Mouse (Mus musculus): Measurements from ENCODE around the gene Taf12. TPM values are rescaled to one million over a fixed set of nuclear protein-coding genes. Genes with fewer than 3 reads are reported as not detected.
A peak's percentile ranks its signal among the peaks of the same experiment; 100 is the strongest.

Gene Taf12
- total and polyA plus RNA-seq, 3 experiments = 16.1 to 34.6 (median 29.8) TPM

DNA sequence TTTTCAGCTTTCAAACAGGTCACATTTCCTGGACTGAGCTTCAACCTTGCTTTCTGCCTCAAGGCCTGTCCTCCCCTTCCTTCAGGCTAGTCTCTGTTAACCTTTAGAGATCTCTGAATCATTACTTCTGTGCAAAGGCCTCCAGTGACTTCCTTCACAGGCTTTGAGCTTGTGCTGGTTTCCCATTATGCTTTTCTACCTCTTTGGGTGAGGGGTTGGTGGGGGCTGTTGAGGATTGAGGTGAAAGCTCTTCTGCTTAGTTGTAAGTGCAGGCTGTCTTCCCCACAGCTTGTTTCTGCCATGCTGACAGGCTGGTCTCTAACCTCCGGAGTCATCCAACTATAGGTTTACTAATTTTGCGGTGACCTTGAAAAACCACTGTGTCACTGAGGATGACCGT is 17.8 kb upstream of the Taf12 start:
- 88% methylated on average over 3 of the region's 3 CpGs for WGBS

DNA sequence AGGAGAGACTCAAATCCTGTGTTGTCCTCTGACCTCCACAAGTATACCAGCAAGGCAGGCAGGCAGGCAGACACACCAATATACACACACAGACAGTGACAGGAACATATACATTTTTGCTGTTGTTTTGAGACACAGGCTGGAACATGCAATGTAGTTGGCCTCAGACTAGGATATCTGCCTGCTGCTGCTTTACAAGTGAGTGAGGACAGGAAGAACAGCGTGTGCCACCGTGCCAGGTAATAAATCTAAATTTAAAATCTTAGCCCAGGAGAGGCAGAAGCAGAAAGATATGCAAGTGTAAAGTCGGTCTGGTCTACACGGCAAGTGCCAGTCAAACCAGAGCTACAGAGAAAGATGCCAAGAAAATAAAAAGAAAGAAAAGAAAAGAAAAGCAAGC is 14.9 kb upstream of the Taf12 start:
- Histone ChIP-seq H3K9ac (ENCODE audit: low read depth, low read length) (peak overlapping the region; percentile 13), H3K4me3 (no peak overlapping the region; the same call in 1 of the 2 replicates), H3K27ac (peak overlapping the region; percentile 92), H3K4me1 (ENCODE audit: control insufficient read depth, insufficient read depth, low read length) (peaks cover 4% of the 10 kb centered on the region), H3K27me3 (ENCODE audit: control insufficient read depth, insufficient read depth, low read length) (no peaks in the 10 kb centered on the region), H3K79me2 (replicated peaks; ENCODE audit: control insufficient read depth, insufficient read depth, low read length) (peaks cover 1% of the 10 kb centered on the region), H3K36me3 (ENCODE audit: control insufficient read depth, insufficient read depth, low read length) (peaks cover 6% of the 10 kb centered on the region; the same call in 1 of the 2 replicates)
- DNase-seq = no peak
- TF ChIP-seq CTCF (IDR thresholded peaks at IDR 0.05) = no peak
- no peak for TF ChIP-seq EP300 (IDR thresholded peaks at IDR 0.05; ENCODE audit: insufficient read depth, low read depth, low read length)
- TF ChIP-seq POLR2A (IDR thresholded peaks at IDR 0.05; ENCODE audit: insufficient read depth, low read depth, low read length) = peak; percentile 16; the same call in 1 of the 2 replicates
- WGBS = 44% methylated on average over 4 of the region's 4 CpGs
- intact Hi-C loops (cut with DNase I) = no loop called here

More for the DNA sequence above, 17.8 kb upstream of the Taf12 start:
- H3K27ac ChIP-seq = no peak overlapping the region
- DNase-seq = no peak
- peaks cover 6% of the 10 kb centered on the region for H3K4me1 ChIP-seq (ENCODE audit: control insufficient read depth, insufficient read depth, low read length)
- no peak for TF ChIP-seq POLR2A (IDR thresholded peaks at IDR 0.05; ENCODE audit: insufficient read depth, low read depth, low read length)
- TF ChIP-seq EP300 (IDR thresholded peaks at IDR 0.05; ENCODE audit: insufficient read depth, low read depth, low read length) = no peak
- no peak for TF ChIP-seq CTCF (IDR thresholded peaks at IDR 0.05)
- no peak overlapping the region for H3K4me3 ChIP-seq
- H3K9ac ChIP-seq (ENCODE audit: low read depth, low read length) = no peak overlapping the region
- intact Hi-C loops (cut with DNase I) = no loop called here
- H3K27me3 ChIP-seq (ENCODE audit: control insufficient read depth, insufficient read depth, low read length) = no peaks in the 10 kb centered on the region
- peaks cover 2% of the 10 kb centered on the region for H3K79me2 ChIP-seq (replicated peaks; ENCODE audit: control insufficient read depth, insufficient read depth, low read length)
- peaks cover 6% of the 10 kb centered on the region; the same call in 1 of the 2 replicates for H3K36me3 ChIP-seq (ENCODE audit: control insufficient read depth, insufficient read depth, low read length)

DNA sequence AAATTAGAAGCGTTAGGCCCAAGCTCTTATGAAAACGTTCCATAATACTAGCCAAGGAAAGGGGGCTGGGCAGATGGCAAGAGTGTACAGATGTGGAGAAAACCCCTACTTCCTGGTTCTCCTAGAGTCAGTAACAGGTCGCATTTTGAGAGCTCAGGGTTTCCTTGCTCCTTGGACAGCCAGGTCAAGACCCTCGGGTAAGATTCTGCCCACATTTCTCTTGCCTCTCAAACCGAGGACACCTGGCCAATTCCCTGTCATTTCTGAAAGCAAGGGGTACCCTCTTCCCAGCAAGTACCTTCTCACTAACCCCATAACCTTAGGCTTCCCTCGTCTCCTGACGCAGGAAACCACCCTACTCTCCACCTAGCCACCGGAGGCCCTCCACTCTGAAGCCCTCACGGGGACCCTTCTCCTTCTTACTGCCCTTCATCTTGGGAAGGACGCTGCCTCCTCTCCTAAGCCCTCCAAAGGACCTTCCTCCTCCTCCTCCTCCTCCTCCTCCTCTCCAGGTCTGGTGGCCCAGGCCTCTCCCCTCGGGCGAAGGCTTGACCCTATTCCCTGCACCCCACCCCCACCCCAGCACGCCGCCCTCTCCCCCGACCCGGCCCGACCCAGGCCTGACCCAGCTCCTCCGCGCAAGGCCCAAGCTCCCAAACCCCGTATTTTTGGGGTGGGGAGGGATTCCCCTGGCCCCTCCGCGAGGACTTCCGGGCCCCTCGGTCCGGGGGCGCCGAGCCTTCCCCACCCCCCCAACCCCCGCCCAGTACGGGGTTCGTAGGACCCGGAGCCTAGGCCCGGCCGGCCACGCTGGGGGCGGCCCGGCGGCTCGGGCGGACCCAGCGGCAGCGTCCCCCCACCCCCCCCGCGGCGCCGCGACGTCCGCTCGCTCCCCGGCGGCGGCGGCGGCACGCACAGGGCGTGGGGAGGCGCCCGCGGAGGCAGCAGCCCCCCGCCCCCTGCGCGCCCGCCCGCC is 13.5 kb upstream of the Taf12 start:
- no peak for TF ChIP-seq CTCF (IDR thresholded peaks at IDR 0.05)
- TF ChIP-seq EP300 (IDR thresholded peaks at IDR 0.05; ENCODE audit: insufficient read depth, low read depth, low read length) = no peak
- TF ChIP-seq POLR2A (IDR thresholded peaks at IDR 0.05; ENCODE audit: insufficient read depth, low read depth, low read length) = no peak

DNA sequence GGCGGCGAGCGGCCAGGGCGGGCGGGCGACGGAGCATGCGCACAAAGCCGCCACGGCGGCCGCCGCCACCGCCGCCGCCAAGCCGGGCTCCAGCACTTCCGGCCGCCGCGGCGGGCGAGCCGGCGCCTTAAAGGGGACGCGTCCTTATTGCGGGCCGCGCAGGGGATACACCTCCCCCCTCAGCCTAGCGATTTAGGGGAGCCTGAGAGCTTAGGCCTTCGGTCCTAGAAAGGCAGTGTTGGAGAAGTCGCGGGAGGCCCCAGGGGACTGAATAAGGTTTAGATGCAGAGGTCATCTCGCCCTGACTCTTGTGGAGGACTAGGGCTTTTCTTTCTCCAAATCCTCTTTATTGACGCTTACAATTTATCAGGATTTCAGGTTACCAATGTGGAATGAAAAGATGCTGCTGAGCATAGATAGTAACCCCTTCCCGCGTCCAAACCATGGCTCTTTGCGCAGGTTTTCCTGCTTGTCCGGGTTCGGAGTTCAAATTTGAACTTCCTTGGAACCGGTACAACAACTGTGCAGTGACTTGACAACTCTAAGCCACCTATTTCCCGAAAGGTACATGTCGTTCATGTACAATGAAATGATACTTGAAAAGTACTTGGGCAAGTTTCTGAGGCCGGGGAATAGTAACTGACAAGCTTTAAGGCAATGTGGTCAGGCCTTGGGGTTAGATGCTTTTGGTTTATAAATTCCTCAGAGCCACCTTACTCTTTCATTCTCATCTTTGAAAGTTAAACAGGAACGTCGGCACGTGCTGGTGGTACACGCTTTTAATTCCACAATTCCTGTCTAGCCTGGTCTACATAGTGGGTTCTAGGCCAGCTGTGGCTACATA is 12.4 kb upstream of the Taf12 start, which contains the start of gene Gmeb1:
Gene Gmeb1 (minus strand): TSS at position 89 of the 844 bp plus-strand sequence.
- Histone ChIP-seq H3K79me2 (replicated peaks; ENCODE audit: control insufficient read depth, insufficient read depth, low read length) (no peaks in the 10 kb centered on the region), H3K27ac (peak within 1 kb of the TSS; percentile 95), H3K9ac (ENCODE audit: low read depth, low read length) (peak within 1 kb of the TSS; percentile 79), H3K4me1 (ENCODE audit: control insufficient read depth, insufficient read depth, low read length) (peaks cover 4% of the 10 kb centered on the region), H3K27me3 (ENCODE audit: control insufficient read depth, insufficient read depth, low read length) (no peaks in the 10 kb centered on the region), H3K36me3 (ENCODE audit: control insufficient read depth, insufficient read depth, low read length) (peaks cover 6% of the 10 kb centered on the region; the same call in 1 of the 2 replicates), H3K4me3 (peak within 1 kb of the TSS; percentile 76)
- intact Hi-C loops (cut with DNase I) = loop anchor here (2.0 kb wide), 1 partner anchor 49 kb away; the partner anchor contains the start of gene Ythdf2
- 10% methylated on average over 37 of the region's 49 CpGs for WGBS
- TF ChIP-seq POLR2A (IDR thresholded peaks at IDR 0.05; ENCODE audit: insufficient read depth, low read depth, low read length) (peak; percentile 57; the same call in 1 of the 2 replicates), EP300 (IDR thresholded peaks at IDR 0.05; ENCODE audit: insufficient read depth, low read depth, low read length) (no peak), CTCF (IDR thresholded peaks at IDR 0.05) (no peak)
- peak; percentile 89 for DNase-seq

More for the DNA sequence above, 13.5 kb upstream of the Taf12 start:
- H3K79me2 ChIP-seq (replicated peaks; ENCODE audit: control insufficient read depth, insufficient read depth, low read length) = no peaks in the 10 kb centered on the region
- peak overlapping the region; percentile 79 for H3K9ac ChIP-seq (ENCODE audit: low read depth, low read length)
- H3K36me3 ChIP-seq (ENCODE audit: control insufficient read depth, insufficient read depth, low read length) = peaks cover 6% of the 10 kb centered on the region; the same call in 1 of the 2 replicates
- H3K27ac ChIP-seq = peak overlapping the region; percentile 92
- peak overlapping the region; percentile 71 for H3K4me3 ChIP-seq
- DNase-seq = peak; percentile 76 to 80
- WGBS = under 1% methylated on average over 30 of the region's 64 CpGs
- intact Hi-C loops (cut with DNase I) = loop anchor here (2.0 kb wide), 1 partner anchor 48 kb away; the partner anchor contains the start of gene Ythdf2
- H3K4me1 ChIP-seq (ENCODE audit: control insufficient read depth, insufficient read depth, low read length) = peaks cover 4% of the 10 kb centered on the region
- H3K27me3 ChIP-seq (ENCODE audit: control insufficient read depth, insufficient read depth, low read length) = no peaks in the 10 kb centered on the region

GRCm38 (mm10) chr4:132262358-132262616 is 11.9 kb upstream of the Taf12 start:
- intact Hi-C loops (cut with DNase I) = no loop called here
- Histone ChIP-seq H3K27ac (no peak overlapping the region), H3K79me2 (replicated peaks; ENCODE audit: control insufficient read depth, insufficient read depth, low read length) (no peaks in the 10 kb centered on the region), H3K4me1 (ENCODE audit: control insufficient read depth, insufficient read depth, low read length) (peaks cover 4% of the 10 kb centered on the region), H3K9ac (ENCODE audit: low read depth, low read length) (no peak overlapping the region), H3K27me3 (ENCODE audit: control insufficient read depth, insufficient read depth, low read length) (no peaks in the 10 kb centered on the region), H3K4me3 (no peak overlapping the region), H3K36me3 (ENCODE audit: control insufficient read depth, insufficient read depth, low read length) (peaks cover 6% of the 10 kb centered on the region; the same call in 1 of the 2 replicates)
- TF ChIP-seq EP300 (IDR thresholded peaks at IDR 0.05; ENCODE audit: insufficient read depth, low read depth, low read length) (no peak), POLR2A (IDR thresholded peaks at IDR 0.05; ENCODE audit: insufficient read depth, low read depth, low read length) (no peak), CTCF (IDR thresholded peaks at IDR 0.05) (no peak)
- whole genome bisulfite sequencing = 74% methylated on average over 5 of the region's 5 CpGs
- no peak for DNase-seq
